Mouse (Mus musculus) lung, adult 2 months (tissue): ENCODE results near the gene Rgsl1. TPM values are rescaled to one million over a fixed set of nuclear protein-coding genes. Genes with fewer than 3 reads are reported as not detected.
A peak's percentile ranks its signal among the peaks of the same experiment; 100 is the strongest.

Experiments used
- DNase-seq: peaks from one replicate; pipeline ENCODE4 v3.0.0; 2022
- H3K4me1 ChIP-seq: fragments of 200-500 bp; 2 replicates; pipeline ENCODE4 v1.6.1; 2011; ENCODE audit warnings: low read length; ENCODE audit not compliant: control insufficient read depth, insufficient read depth
- H3K4me3 ChIP-seq: fragments of 200-500 bp; replicated peaks from 2 replicates; pipeline ENCODE3; 2011; ENCODE audit warnings: low read depth, mild to moderate bottlenecking, control low read depth, low read length; ENCODE audit errors: extremely low read depth
- CTCF ChIP-seq: fragments of 200-500 bp; IDR thresholded peaks from 2 replicates; pipeline ENCODE4 v1.5.1; 2011; ENCODE audit warnings: mild to moderate bottlenecking, low read length, control low read depth; ENCODE audit not compliant: insufficient read depth
- POLR2A ChIP-seq: fragments of 200-500 bp; IDR thresholded peaks from 2 replicates; pipeline ENCODE4 v1.6.1; 2011; ENCODE audit warnings: low read depth, mild to moderate bottlenecking, control low read depth, low read length, borderline replicate concordance; ENCODE audit errors: extremely low read depth
- WGBS: fragments of 180-500 bp; shearing (Covaris S2); methylation state at CpG from one replicate; pipeline ENCODE4 v1.1.7; 2018; 5-methylcytosine and 5-hydroxymethylcytosine counted together
- polyA plus RNA-seq: library from polyadenylated mRNA; depleted of rRNA; stranded (reverse); fragments of >200 nt; gene quantifications from 2 replicates; pipeline ENCODE4 v1.2.3, GENCODE M21; 2012

Gene Rgsl1
- polyA plus RNA-seq, 1 experiment = 0.08 TPM

- DNase-seq = no peak
- peaks cover 11% of the 10 kb centered on the region; the same call in 1 of the 2 replicates for H3K4me1 ChIP-seq
- 86% methylated on average over 14 of the region's 14 CpGs for WGBS
- TF ChIP-seq POLR2A = no peak
- TF ChIP-seq CTCF = no peak
- no peak overlapping the region for H3K4me3 ChIP-seq
These were observed 97.7 kb downstream of the Rgsl1 start for GRCm38 (mm10) chr1:153746119-153746670.

GRCm38 (mm10) chr1:153742374-153743155 lies 101.4 kb downstream of the Rgsl1 start:
- WGBS = 35% methylated on average over 11 of the region's 11 CpGs
- Histone ChIP-seq H3K4me1 (peaks cover 2% of the 10 kb centered on the region; the same call in 1 of the 2 replicates), H3K4me3 (no peak overlapping the region)
- peak; percentile 61 for DNase-seq
- TF ChIP-seq CTCF = peak; percentile 84
- TF ChIP-seq POLR2A = no peak

GRCm38 (mm10) chr1:153741551-153742316 lies 102.2 kb downstream of the Rgsl1 start:
- WGBS = 74% methylated on average over 18 of the region's 18 CpGs
- TF ChIP-seq CTCF (no peak), POLR2A (no peak)
- Histone ChIP-seq H3K4me1 (peaks cover 2% of the 10 kb centered on the region; the same call in 1 of the 2 replicates), H3K4me3 (no peak overlapping the region)
- no peak for DNase-seq

- WGBS = 65% methylated on average over 12 of the region's 12 CpGs
- no peak overlapping the region for H3K4me3 ChIP-seq
- TF ChIP-seq POLR2A (no peak), CTCF (no peak)
- no peak for DNase-seq
- H3K4me1 ChIP-seq = peaks cover 2% of the 10 kb centered on the region; the same call in 1 of the 2 replicates
These were observed 103.1 kb downstream of the Rgsl1 start for GRCm38 (mm10) chr1:153740775-153741400.

- H3K4me1 ChIP-seq = peaks cover 2% of the 10 kb centered on the region; the same call in 1 of the 2 replicates
- DNase-seq = peak; percentile 56
- TF ChIP-seq CTCF (no peak), POLR2A (peak; percentile 39; the same call in 1 of the 2 replicates)
- 2% methylated on average over 28 of the region's 28 CpGs for WGBS
- H3K4me3 ChIP-seq = peak within 1 kb of the TSS; percentile 59
These were observed 103.8 kb downstream of the Rgsl1 start, which contains the start of gene Rgs16 for GRCm38 (mm10) chr1:153740145-153740544. Gene Rgs16 (plus strand): TSS chr1:153740349.

GRCm38 (mm10) chr1:153739437-153740015 lies 104.4 kb downstream of the Rgsl1 start:
- no peak for DNase-seq
- Histone ChIP-seq H3K4me1 (peaks cover 2% of the 10 kb centered on the region; the same call in 1 of the 2 replicates), H3K4me3 (no peak overlapping the region)
- TF ChIP-seq POLR2A (no peak), CTCF (no peak)
- WGBS = 23% methylated on average over 13 of the region's 13 CpGs

GRCm38 (mm10) chr1:153737101-153738085 lies 106.5 kb downstream of the Rgsl1 start:
- 67% methylated on average over 9 of the region's 9 CpGs for WGBS
- DNase-seq = no peak
- no peak overlapping the region for H3K4me3 ChIP-seq
- no peaks in the 10 kb centered on the region; the same call in 1 of the 2 replicates for H3K4me1 ChIP-seq
- TF ChIP-seq POLR2A = no peak
- no peak for TF ChIP-seq CTCF

- TF ChIP-seq CTCF (no peak), POLR2A (no peak)
- 52% methylated on average over 6 of the region's 6 CpGs for WGBS
- DNase-seq = no peak
- Histone ChIP-seq H3K4me3 (no peak overlapping the region), H3K4me1 (no peaks in the 10 kb centered on the region; the same call in 1 of the 2 replicates)
These were observed 107.8 kb downstream of the Rgsl1 start for GRCm38 (mm10) chr1:153736096-153736495.
